14 mouse cellular contexts compared by ENCODE assay signal in genomic region chr6:97101190-97101957, GRCm38 (mm10). TPM values are rescaled to one million over a fixed set of nuclear protein-coding genes. Genes with fewer than 3 reads are reported as not detected.
DNase-seq lines count a peak whose midpoint lies in the region; ATAC-seq and TF ChIP-seq lines count a peak whose summit lies in the region.
"Had no signal": no experiment of that assay in that cellular context is flagged by ENCODE, and none has a peak within 500 bp of the region (broad histone marks: within the 10 kb centered on the region; RNA-seq: fewer than 3 reads in every experiment).

No protein-coding gene starts in this region.

- no peak for DNase-seq in heart, adult 2 months
- DNase-seq in R1 (ENCODE audit: low read depth, low spot score): peak; percentile 71
- peak; percentile 26 for DNase-seq in embryonic facial prominence, embryonic 11.5 days (ENCODE audit: low spot score)
- peak; percentile 22 for DNase-seq in mesoderm, embryonic 11.5 days (ENCODE audit: low read depth, low spot score)
- DNase-seq in left cerebral cortex, postnatal 14 days (ENCODE audit: low spot score in 2 of 2): no peak
- DNase-seq in right cerebral cortex, postnatal 4 days: no peak
- DNase-seq: adrenal gland, postnatal 14 days; cerebellum, adult 9-11 months; lung, postnatal 14 days had no signal

- ATAC-seq in heart, embryonic 16.5 days (replicated peaks; ENCODE audit: extremely low read depth, insufficient read depth, low FRiP score): no peak
- ATAC-seq in embryonic facial prominence, embryonic 11.5 days (replicated peaks; ENCODE audit: insufficient number of reproducible peaks, low FRiP score, low TSS enrichment, low read depth): no peak
- ATAC-seq in frontal cortex, adult (ENCODE audit: low TSS enrichment): no peak
- ATAC-seq: intestine, postnatal 0 days had no signal

- no peaks in the 10 kb centered on the region for H3K79me2 ChIP-seq in heart, adult 2 months (replicated peaks; ENCODE audit: control insufficient read depth, insufficient read depth, low read length)

- 0 out of 2 replicates have a peak, but pooled peaks cover 8% of the 10 kb centered on the region for H3K27me3 ChIP-seq in heart, embryonic 16.5 days (ENCODE audit: control insufficient read depth, insufficient read depth, low read length)
- peaks cover 2% of the 10 kb centered on the region; the same call in 1 of the 2 replicates for H3K27me3 ChIP-seq in heart, adult 2 months (ENCODE audit: control insufficient read depth, insufficient read depth, low read length)
- no peaks in the 10 kb centered on the region for H3K27me3 ChIP-seq in embryonic facial prominence, embryonic 11.5 days (ENCODE audit: control insufficient read depth, insufficient read depth, low read length)

- peak overlapping the region; percentile 27; the same call in 1 of the 2 replicates for H3K4me2 ChIP-seq in heart, embryonic 16.5 days (ENCODE audit: low read depth, low read length)
- no peak overlapping the region; the same call in 1 of the 2 replicates for H3K4me2 ChIP-seq in embryonic facial prominence, embryonic 11.5 days (ENCODE audit: low read depth, low read length)

- H3K36me3 ChIP-seq in heart, embryonic 16.5 days (ENCODE audit: control insufficient read depth, insufficient read depth): no peaks in the 10 kb centered on the region
- no peaks in the 10 kb centered on the region for H3K36me3 ChIP-seq in heart, adult 2 months (ENCODE audit: control insufficient read depth, insufficient read depth, low read length)
- no peaks in the 10 kb centered on the region for H3K36me3 ChIP-seq in embryonic facial prominence, embryonic 11.5 days (replicated peaks; ENCODE audit: control insufficient read depth, insufficient read depth, low read depth, low read length)
- H3K36me3 ChIP-seq: G1E had no signal

- H3K4me3 ChIP-seq in heart, embryonic 16.5 days (ENCODE audit: low read length): no peak overlapping the region
- no peak overlapping the region for H3K4me3 ChIP-seq in heart, adult 2 months
- H3K4me3 ChIP-seq in embryonic facial prominence, embryonic 11.5 days (ENCODE audit: low read depth, low read length): no peak overlapping the region

- H3K4me1 ChIP-seq in heart, embryonic 16.5 days (ENCODE audit: control insufficient read depth, insufficient read depth, low read length): 0 out of 2 replicates have a peak, but pooled peaks cover 2% of the 10 kb centered on the region
- no peaks in the 10 kb centered on the region for H3K4me1 ChIP-seq in heart, adult 2 months (ENCODE audit: control insufficient read depth, insufficient read depth, low read length)
- peaks cover 3% of the 10 kb centered on the region; the same call in 1 of the 2 replicates for H3K4me1 ChIP-seq in embryonic facial prominence, embryonic 11.5 days (ENCODE audit: control insufficient read depth, insufficient read depth, low read length)

- H3K27ac ChIP-seq in heart, embryonic 16.5 days (ENCODE audit: low read length): no peak overlapping the region
- no peak overlapping the region for H3K27ac ChIP-seq in heart, adult 2 months
- no peak overlapping the region for H3K27ac ChIP-seq in embryonic facial prominence, embryonic 11.5 days (replicated peaks; ENCODE audit: low read depth, low read length)

- no peak for TF ChIP-seq CTCF in heart, adult 2 months (IDR thresholded peaks at IDR 0.05)

- 20% methylated on average over 12 of the region's 12 CpGs for WGBS in heart, embryonic 16.5 days
- 14% methylated on average over 12 of the region's 12 CpGs for WGBS in heart, adult 2 months
- WGBS in embryonic facial prominence, embryonic 11.5 days: 15% methylated on average over 12 of the region's 12 CpGs

- no peak for TF ChIP-seq POLR2A in heart, adult 2 months (IDR thresholded peaks at IDR 0.05; ENCODE audit: insufficient read depth, low read depth, low read length)

- TF ChIP-seq EP300 in heart, adult 2 months (IDR thresholded peaks at IDR 0.05; ENCODE audit: insufficient read depth, low read depth, low read length): no peak

- no peak overlapping the region for H3K9ac ChIP-seq in heart, embryonic 16.5 days (ENCODE audit: low read length)
- no peak overlapping the region for H3K9ac ChIP-seq in heart, adult 2 months (ENCODE audit: low read depth, low read length)
- no peak overlapping the region for H3K9ac ChIP-seq in embryonic facial prominence, embryonic 11.5 days (replicated peaks; ENCODE audit: low read length)

- intact Hi-C loops in heart, adult 2 months (cut with DNase I): no loop called here
- intact Hi-C loops in left cerebral cortex, postnatal 14 days (cut with DNase I): no loop called here

- H3K9me3 ChIP-seq in heart, embryonic 16.5 days (replicated peaks; ENCODE audit: control insufficient read depth, low read length): no peaks in the 10 kb centered on the region
- no peaks in the 10 kb centered on the region for H3K9me3 ChIP-seq in embryonic facial prominence, embryonic 11.5 days (replicated peaks; ENCODE audit: control insufficient read depth, low read length)
- H3K9me3 ChIP-seq: G1E had no signal

RNA-seq across cellular contexts. Expression of gene Fam19a4, which starts 41.2 kb away (rescaled TPM):
- polyA plus RNA-seq in heart, embryonic 16.5 days (2015; fragmentation: Nextera tagmentation; extraction: Ambion mirVana): 0.18 and 0.26 TPM in 2 replicates
- not detected for total RNA-seq in heart, adult 2 months (2021)
- polyA plus RNA-seq in heart, adult 2 months (2012; rRNA removed): not detected in 2 replicates
- polyA plus RNA-seq in embryonic facial prominence, embryonic 11.5 days (2014; fragmentation: Nextera tagmentation; extraction: Ambion mirVana): 1.2 and 2.8 TPM in 2 replicates
- under 1 TPM; 0.44 to 0.47 TPM for total RNA-seq in left cerebral cortex, postnatal 14 days (2021)
- polyA plus RNA-seq: G1E; urinary bladder, adult 2 months had no signal

RNA-seq across cellular contexts. Expression of gene Eogt, which starts 47.6 kb away (rescaled TPM):
- polyA plus RNA-seq in heart, embryonic 16.5 days (2015; fragmentation: Nextera tagmentation; extraction: Ambion mirVana): 14.7 and 15.6 TPM in 2 replicates
- total RNA-seq in heart, adult 2 months (2021): 10 to 100 TPM; 12.5 to 16.1 TPM
- polyA plus RNA-seq in heart, adult 2 months (2012; rRNA removed): 8.7 and 13.5 TPM in 2 replicates
- 5.5 and 6.9 TPM in 2 replicates for polyA plus RNA-seq in embryonic facial prominence, embryonic 11.5 days (2014; fragmentation: Nextera tagmentation; extraction: Ambion mirVana)
- 10 to 100 TPM; 38.6 to 41.3 TPM for total RNA-seq in left cerebral cortex, postnatal 14 days (2021)

Comparison
In these comparisons a context has a peak if more than half of its experiments do, and no peak if none do; other contexts are left out.
1. DNase-seq: peak in R1 (single experiment), embryonic facial prominence, embryonic 11.5 days (single experiment) and mesoderm, embryonic 11.5 days (single experiment); none in heart, adult 2 months (0 of 2), left cerebral cortex, postnatal 14 days (0 of 2) and right cerebral cortex, postnatal 4 days (single experiment).